Mouse (Mus musculus) testis, adult 2 months (tissue): Measurements from ENCODE around the gene Rpl18. TPM values are rescaled to one million over a fixed set of nuclear protein-coding genes. Genes with fewer than 3 reads are reported as not detected.

Experiments
- H3K27ac ChIP-seq: fragments of 200-500 bp; 2 replicates; pipeline ENCODE4 v1.5.1; 2012; ENCODE audit warnings: low read depth, low read length; ENCODE audit not compliant: control insufficient read depth, insufficient read depth
- H3K27me3 ChIP-seq: fragments of 200-500 bp; 2 replicates; pipeline ENCODE4 v1.6.1; 2012; ENCODE audit warnings: mild to moderate bottlenecking, low read length, moderate library complexity; ENCODE audit not compliant: control insufficient read depth, insufficient read depth
- H3K36me3 ChIP-seq: fragments of 200-500 bp; 2 replicates; pipeline ENCODE4 v1.6.1; 2012; ENCODE audit warnings: mild to moderate bottlenecking, low read length; ENCODE audit not compliant: control insufficient read depth, insufficient read depth
- H3K4me1 ChIP-seq: fragments of 200-500 bp; 2 replicates; pipeline ENCODE4 v1.6.1; 2012; ENCODE audit warnings: low read length; ENCODE audit not compliant: control insufficient read depth, insufficient read depth
- H3K4me3 ChIP-seq: fragments of 200-500 bp; 2 replicates; pipeline ENCODE4 v1.5.1; 2012; ENCODE audit warnings: low read depth, mild to moderate bottlenecking, low read length, moderate library complexity, mixed read lengths; ENCODE audit not compliant: control insufficient read depth
- CTCF ChIP-seq: fragments of 200-500 bp; IDR thresholded peaks from 2 replicates; pipeline ENCODE4 v1.5.1; 2012; ENCODE audit warnings: low read depth, mild to moderate bottlenecking, inconsistent platforms, low read length, moderate library complexity; ENCODE audit not compliant: control insufficient read depth, insufficient read depth, insufficient replicate concordance
- POLR2A ChIP-seq: fragments of 200-500 bp; IDR thresholded peaks from 2 replicates; pipeline ENCODE4 v1.6.1; 2012; ENCODE audit warnings: low read depth, mild to moderate bottlenecking, inconsistent platforms, low read length, moderate library complexity; ENCODE audit not compliant: control insufficient read depth
- polyA plus RNA-seq: library from polyadenylated mRNA; depleted of rRNA; stranded (reverse); fragments of >200 nt; gene quantifications from 2 replicates; pipeline ENCODE4 v1.2.3, GENCODE M21; 2012

The Rpl18 gene
- polyA plus RNA-seq, 1 experiment: 517 TPM

DNA sequence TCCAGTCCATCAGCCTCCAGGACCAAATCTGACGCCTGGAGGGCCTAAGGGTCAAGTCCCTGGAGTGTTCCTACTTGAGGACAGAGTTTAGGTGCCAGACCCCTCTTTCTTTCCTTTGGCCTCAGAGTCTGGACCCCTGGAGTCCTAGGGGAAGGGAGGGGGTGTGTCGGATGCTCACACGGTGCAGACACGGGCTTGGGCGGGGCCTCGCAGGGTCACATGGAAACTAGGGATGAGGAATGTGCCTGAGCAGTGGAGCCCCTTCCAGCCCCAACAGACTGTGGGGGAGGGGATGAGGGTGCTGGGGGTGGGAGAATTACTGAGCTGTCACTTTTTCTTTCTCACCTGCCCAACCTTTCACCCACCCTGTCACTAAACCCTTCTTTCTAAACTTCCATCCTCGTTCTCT, 9.4 kb upstream of the Rpl18 start:
- peak; percentile 40; the same call in 1 of the 2 replicates for TF ChIP-seq POLR2A
- no peak for TF ChIP-seq CTCF
- H3K27ac ChIP-seq: peak overlapping the region; percentile 98

DNA sequence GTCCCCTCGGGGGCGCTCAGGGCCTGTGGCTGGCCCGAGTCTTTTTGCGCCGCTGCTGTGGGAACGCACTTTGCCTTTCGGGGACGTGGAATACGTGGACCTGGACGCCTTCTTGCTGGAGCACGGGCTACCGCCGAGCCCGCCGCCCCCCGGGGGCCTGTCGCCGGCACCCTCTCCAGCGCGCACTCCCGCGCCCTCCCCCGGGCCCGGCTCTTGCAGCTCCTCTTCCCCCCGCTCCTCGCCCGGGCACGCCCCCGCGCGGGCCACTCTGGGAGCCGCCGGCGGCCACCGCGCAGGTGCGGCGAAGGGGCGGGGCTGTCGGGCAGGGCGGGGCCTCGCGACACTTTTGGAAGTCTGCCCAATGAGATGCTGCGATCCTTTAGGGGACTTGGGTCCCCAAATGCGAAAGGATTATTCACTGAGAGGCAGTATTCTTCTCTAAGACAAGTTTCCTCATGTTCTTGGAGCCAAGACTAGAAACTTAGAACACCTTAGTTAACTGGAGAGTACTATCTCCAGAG, 8.5 kb upstream of the Rpl18 start:
- no peak for TF ChIP-seq CTCF
- TF ChIP-seq POLR2A: peak; percentile 30
- Histone ChIP-seq H3K27ac (peak overlapping the region; percentile 95), H3K27me3 (no peaks in the 10 kb centered on the region), H3K4me1 (peaks cover 60% of the 10 kb centered on the region), H3K36me3 (no peaks in the 10 kb centered on the region; the same call in 1 of the 2 replicates), H3K4me3 (peak overlapping the region; percentile 87)

More for the DNA sequence above, 9.4 kb upstream of the Rpl18 start:
- H3K27me3 ChIP-seq: no peaks in the 10 kb centered on the region
- H3K4me1 ChIP-seq: peaks cover 57% of the 10 kb centered on the region
- peak overlapping the region; percentile 87 for H3K4me3 ChIP-seq
- no peaks in the 10 kb centered on the region for H3K36me3 ChIP-seq

DNA sequence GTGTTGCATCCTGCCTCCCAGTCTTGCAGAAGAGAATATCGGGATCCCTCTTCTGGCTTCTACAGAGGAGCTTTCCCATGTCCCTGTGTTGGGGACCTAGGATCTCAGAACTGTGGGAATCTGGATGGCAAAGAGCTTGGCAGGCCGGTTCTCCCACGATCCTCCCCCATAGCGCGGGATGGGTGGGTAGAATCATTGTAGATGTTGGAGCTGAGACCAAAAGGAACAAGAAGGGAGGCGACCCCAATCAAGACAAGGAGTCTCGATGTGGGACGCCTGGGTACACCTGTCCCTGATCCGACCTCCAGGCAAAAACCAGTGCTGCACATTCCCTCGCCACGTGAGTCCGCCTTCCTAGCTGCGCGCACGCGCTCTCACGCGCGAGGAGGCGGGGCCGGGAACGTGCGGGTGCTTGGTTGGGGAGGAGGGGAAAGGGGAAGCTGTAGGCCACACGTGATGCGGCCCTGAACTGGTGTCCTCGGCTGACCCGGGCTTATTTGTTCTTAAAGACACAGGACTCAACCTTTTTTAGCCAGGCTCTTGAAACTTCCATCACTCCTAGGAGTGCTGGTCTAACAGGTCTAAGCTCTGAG, 7.8 kb upstream of the Rpl18 start:
- Histone ChIP-seq H3K27ac (peak overlapping the region; percentile 86), H3K4me3 (peak overlapping the region; percentile 58), H3K4me1 (peaks cover 62% of the 10 kb centered on the region), H3K27me3 (no peaks in the 10 kb centered on the region), H3K36me3 (no peaks in the 10 kb centered on the region; the same call in 1 of the 2 replicates)
- TF ChIP-seq CTCF (no peak), POLR2A (peak; percentile 63)

DNA sequence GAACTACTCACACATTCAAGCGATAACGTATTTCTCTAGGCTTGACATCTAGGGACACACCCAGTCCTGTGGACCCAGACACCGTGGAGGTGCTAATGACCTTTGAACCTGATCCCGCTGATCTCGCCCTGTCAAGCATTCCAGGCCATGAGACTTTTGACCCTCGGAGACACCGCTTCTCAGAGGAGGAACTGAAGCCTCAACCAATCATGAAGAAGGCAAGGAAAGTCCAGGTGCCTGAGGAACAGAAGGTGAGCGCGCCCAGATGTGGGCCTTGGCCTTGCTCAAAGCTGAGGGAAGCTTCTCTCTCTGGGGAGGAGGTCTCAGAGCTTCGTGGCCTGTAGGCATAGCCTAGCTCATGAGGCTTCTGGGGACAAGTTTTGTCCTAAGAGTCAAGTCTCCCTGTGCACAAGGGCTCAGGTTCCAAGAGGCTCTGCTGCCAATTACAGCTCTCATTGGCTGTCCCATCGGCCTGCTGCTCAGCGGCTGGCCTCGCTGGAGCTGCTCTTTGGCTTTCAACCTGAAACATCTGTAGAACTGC, 7.0 kb upstream of the Rpl18 start:
- peak overlapping the region; percentile 85 for H3K27ac ChIP-seq
- H3K4me3 ChIP-seq: peak overlapping the region; percentile 58
- TF ChIP-seq POLR2A (no peak), CTCF (no peak)
- H3K4me1 ChIP-seq: peaks cover 62% of the 10 kb centered on the region
- H3K36me3 ChIP-seq: peaks cover 2% of the 10 kb centered on the region
- no peaks in the 10 kb centered on the region for H3K27me3 ChIP-seq

DNA sequence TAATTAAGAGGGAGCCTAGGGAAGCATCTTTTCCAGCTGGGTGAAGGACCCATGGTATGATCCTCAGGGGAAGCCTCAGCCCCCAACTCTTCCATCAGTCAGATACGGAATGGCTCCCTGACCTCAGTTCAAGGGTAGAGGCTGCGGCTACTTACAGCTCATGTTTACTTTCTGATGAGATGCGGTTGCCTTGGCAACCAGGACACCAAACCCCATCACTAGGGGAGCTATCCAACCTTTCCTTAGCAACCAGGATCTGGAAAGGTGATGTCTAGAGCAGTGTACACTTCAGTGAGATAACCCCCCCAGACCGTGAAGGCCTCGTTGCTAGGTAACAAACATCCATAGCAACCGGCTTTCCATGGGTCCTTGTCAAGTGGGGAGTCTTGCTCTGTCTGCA, 6.2 kb upstream of the Rpl18 start:
- no peak for TF ChIP-seq CTCF
- TF ChIP-seq POLR2A: no peak
- Histone ChIP-seq H3K4me1 (peaks cover 57% of the 10 kb centered on the region), H3K36me3 (peaks cover 4% of the 10 kb centered on the region), H3K27ac (no peak overlapping the region; the same call in 1 of the 2 replicates), H3K27me3 (no peaks in the 10 kb centered on the region), H3K4me3 (peak overlapping the region; percentile 28; the same call in 1 of the 2 replicates)

DNA sequence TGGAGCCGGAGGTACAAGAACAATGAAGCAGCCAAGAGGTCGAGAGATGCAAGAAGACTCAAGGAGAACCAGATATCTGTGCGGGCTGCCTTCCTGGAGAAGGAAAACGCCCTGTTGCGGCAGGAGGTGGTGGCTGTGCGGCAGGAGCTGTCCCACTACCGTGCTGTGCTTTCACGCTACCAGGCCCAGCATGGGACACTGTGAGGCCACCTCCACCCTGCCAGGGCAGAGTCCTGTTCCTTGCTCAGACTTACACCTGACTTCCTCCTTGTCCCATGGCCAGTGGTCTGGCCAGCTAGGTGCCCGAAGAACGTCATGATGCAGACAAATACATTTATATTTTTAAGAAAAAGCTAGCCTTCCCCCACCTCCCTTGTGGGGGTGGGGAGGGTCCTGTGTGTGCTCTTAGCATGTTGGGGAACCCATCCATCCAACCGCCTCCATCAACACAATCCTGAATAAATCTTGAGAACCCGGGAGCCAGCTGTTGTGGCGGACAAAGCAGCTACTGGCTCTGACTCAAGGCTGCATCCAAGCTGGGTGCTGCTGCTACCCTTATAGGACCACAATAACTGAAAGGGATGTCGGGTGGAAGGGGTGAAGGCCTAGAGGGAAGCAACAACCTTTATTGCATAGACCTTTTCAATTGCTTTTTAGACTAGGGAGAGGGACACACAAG, 5.4 kb upstream of the Rpl18 start:
- Histone ChIP-seq H3K4me3 (no peak overlapping the region), H3K27ac (no peak overlapping the region; the same call in 1 of the 2 replicates), H3K36me3 (peaks cover 4% of the 10 kb centered on the region), H3K4me1 (peaks cover 57% of the 10 kb centered on the region), H3K27me3 (no peaks in the 10 kb centered on the region)
- no peak for TF ChIP-seq CTCF
- peak; percentile 2; the same call in 1 of the 2 replicates for TF ChIP-seq POLR2A

DNA sequence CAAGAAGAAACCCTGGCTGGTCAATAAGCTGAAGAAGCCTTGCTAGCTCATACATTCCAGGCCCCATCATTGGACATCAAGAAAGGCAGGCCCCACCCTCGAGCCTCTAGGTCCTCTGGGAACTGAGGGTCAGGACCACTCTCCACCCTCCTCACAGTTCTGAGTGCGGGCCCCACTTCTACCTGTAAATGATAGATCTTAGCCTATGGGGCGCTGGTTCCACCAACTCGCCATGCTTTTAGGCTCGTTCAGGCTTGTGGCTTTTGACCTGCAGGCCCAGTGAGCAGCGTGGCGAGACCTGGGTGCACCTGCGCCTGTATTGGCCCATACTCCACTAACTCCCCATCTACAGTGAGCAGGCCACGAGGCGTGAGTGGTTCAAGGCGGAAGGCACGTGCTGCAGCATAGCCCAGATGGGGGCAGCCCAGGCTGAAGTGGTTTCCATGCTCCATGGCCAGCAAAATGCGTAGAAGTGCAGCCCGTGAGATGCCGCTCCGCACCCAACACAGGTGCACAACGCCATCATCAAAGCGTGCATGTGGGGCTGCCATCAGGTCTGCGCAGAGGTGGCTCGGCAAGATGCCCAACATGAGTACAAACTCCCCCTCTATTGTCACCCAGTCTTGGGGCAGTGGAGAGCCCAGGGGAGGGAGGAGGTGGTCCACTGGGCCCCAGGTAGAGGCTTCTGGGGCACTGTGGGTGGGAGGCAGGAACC, 4.6 kb upstream of the Rpl18 start:
- no peaks in the 10 kb centered on the region for H3K27me3 ChIP-seq
- peaks cover 4% of the 10 kb centered on the region for H3K36me3 ChIP-seq
- TF ChIP-seq CTCF: no peak
- TF ChIP-seq POLR2A: peak; percentile 30
- no peak overlapping the region for H3K27ac ChIP-seq
- no peak overlapping the region for H3K4me3 ChIP-seq
- peaks cover 51% of the 10 kb centered on the region for H3K4me1 ChIP-seq
